Mouse (Mus musculus) stomach, embryonic 14.5 days (tissue): ENCODE measurements around the gene Icam1. TPM values are rescaled to one million over a fixed set of nuclear protein-coding genes. Genes with fewer than 3 reads are reported as not detected.
A peak's percentile ranks its signal among the peaks of the same experiment; 100 is the strongest.

Experiments
- ATAC-seq: fragments of 200-750 bp; cut with Nextera tagmentation; 2 replicates; pipeline ENCODE4 v1.8.0; 2017; ENCODE audit warnings: low read depth, moderate TSS enrichment; ENCODE audit not compliant: insufficient number of reproducible peaks, insufficient read depth, low FRiP score
- H3K27ac ChIP-seq: fragments of 300-500 bp; sonication (generic); 2 replicates; pipeline ENCODE4 v1.5.1; 2014; ENCODE audit warnings: mild to moderate bottlenecking, low read length, moderate library complexity, mixed read lengths
- H3K27me3 ChIP-seq: fragments of 300-500 bp; sonication (generic); 2 replicates; pipeline ENCODE4 v1.6.1; 2014; ENCODE audit warnings: low read length, control low read depth, mixed read lengths; ENCODE audit not compliant: control insufficient read depth, insufficient read depth
- H3K36me3 ChIP-seq: fragments of 300-500 bp; sonication (generic); 2 replicates; pipeline ENCODE4 v1.6.1; 2014; ENCODE audit warnings: mild to moderate bottlenecking, control low read depth, low read length, moderate library complexity, mixed read lengths; ENCODE audit not compliant: control insufficient read depth, insufficient read depth
- H3K4me1 ChIP-seq: fragments of 300-500 bp; sonication (generic); 2 replicates; pipeline ENCODE4 v1.6.1; 2014; ENCODE audit warnings: low read length, control low read depth, mixed read lengths; ENCODE audit not compliant: control insufficient read depth, insufficient read depth
- H3K4me2 ChIP-seq: fragments of 300-500 bp; sonication (generic); replicated peaks from 2 replicates; pipeline ENCODE4 v1.6.1; 2014; ENCODE audit warnings: low read depth, low read length, control low read depth
- H3K4me3 ChIP-seq: fragments of 300-500 bp; sonication (generic); 2 replicates; pipeline ENCODE4 v1.5.1; 2014; ENCODE audit warnings: low read depth, low read length, control low read depth
- H3K9ac ChIP-seq: fragments of 300-500 bp; sonication (generic); replicated peaks from 2 replicates; pipeline ENCODE4 v1.6.1; 2014; ENCODE audit warnings: low read depth, mild to moderate bottlenecking, control low read depth, low read length, moderate library complexity, mixed read lengths
- H3K9me3 ChIP-seq: fragments of 300-500 bp; sonication (generic); 2 replicates; pipeline ENCODE4 v1.6.1; 2016; ENCODE audit warnings: low read depth, low read length, control low read depth; ENCODE audit not compliant: control insufficient read depth
- WGBS: fragments of 180-500 bp; shearing (Covaris S2); extraction: QIAGEN DNeasy Blood & Tissue Kit; methylation state at CpG from one replicate; pipeline ENCODE4 v1.1.7; 2014; 5-methylcytosine and 5-hydroxymethylcytosine counted together
- polyA plus RNA-seq: library from polyadenylated mRNA; unstranded; fragments of >200 nt; fragmentation: Nextera tagmentation; extraction: Ambion mirVana; gene quantifications from 2 replicates; pipeline ENCODE4 v1.2.1, GENCODE M21; 2014

Icam1 gene
- 10.6 and 12.5 TPM in 2 replicates for polyA plus RNA-seq

- Histone ChIP-seq H3K27ac (no peak within 1 kb of the TSS), H3K4me3 (peak within 1 kb of the TSS; percentile 40), H3K27me3 (peaks cover 15% of the 10 kb centered on the region; the same call in 1 of the 2 replicates), H3K9me3 (no peaks in the 10 kb centered on the region), H3K4me1 (peaks cover 14% of the 10 kb centered on the region), H3K9ac (no peak within 1 kb of the TSS; the same call in 1 of the 2 replicates), H3K36me3 (no peaks in the 10 kb centered on the region), H3K4me2 (peak within 1 kb of the TSS; percentile 59)
- WGBS: 2% methylated on average over 30 of the region's 30 CpGs
- peak; percentile 43; the same call in 1 of the 2 replicates for ATAC-seq
Measured at GRCm38 (mm10) chr9:21015571-21016130, at the start of gene Icam1. Gene Icam1, plus strand, starts transcription at chr9:21015985.

DNA sequence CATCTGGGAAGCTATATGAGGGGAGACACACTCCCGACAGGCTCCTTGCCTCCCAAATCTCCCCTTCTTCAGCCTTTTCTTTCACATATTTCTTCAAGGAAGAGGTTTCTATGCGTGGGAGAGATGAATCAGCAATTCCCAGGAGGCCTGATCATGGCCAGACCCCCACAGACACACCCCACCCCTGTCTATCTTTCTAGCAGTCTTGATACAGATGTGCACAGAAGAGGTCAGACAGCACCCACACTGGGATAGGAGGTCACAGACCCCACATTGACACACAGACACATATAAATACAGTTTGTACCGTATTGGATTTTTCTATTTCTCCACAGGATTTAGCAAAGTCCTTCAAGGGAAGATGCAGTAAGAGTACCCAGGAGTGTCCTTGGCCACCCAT is 49.8 kb upstream of the Icam1 start:
- Histone ChIP-seq H3K9me3 (no peaks in the 10 kb centered on the region), H3K9ac (no peak overlapping the region), H3K36me3 (peaks cover 44% of the 10 kb centered on the region), H3K27me3 (no peaks in the 10 kb centered on the region), H3K4me3 (no peak overlapping the region), H3K4me2 (no peak overlapping the region), H3K4me1 (peaks cover under 1% of the 10 kb centered on the region; the same call in 1 of the 2 replicates), H3K27ac (no peak overlapping the region)
- no peak for ATAC-seq
- 83% methylated on average over 3 of the region's 3 CpGs for WGBS

DNA sequence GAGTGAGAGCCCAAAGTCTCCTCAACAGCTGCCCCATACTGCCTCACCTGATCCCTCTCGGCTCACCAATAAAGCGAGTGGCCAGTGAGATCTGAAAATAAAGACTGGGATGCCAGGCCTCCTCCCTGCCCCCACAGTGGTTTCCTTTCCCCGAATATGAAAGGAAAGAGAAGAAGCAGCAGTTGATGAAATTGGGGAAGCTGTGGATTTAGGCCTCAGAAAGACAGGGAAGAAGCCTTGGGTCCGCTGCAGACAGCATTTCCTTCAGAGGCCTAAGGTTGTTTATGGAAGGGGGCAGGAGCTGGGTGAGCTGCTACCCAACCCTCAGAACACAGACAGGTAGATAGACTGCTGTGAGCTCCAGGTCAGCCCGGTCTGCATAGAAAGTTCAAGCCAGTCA is 49.0 kb upstream of the Icam1 start:
- no peak overlapping the region for H3K4me2 ChIP-seq
- H3K9ac ChIP-seq: no peak overlapping the region
- H3K36me3 ChIP-seq: peaks cover 44% of the 10 kb centered on the region
- H3K4me1 ChIP-seq: peaks cover 8% of the 10 kb centered on the region
- WGBS: 71% methylated on average over 5 of the region's 5 CpGs
- no peaks in the 10 kb centered on the region for H3K27me3 ChIP-seq
- H3K9me3 ChIP-seq: no peaks in the 10 kb centered on the region
- no peak overlapping the region for H3K27ac ChIP-seq
- ATAC-seq: no peak
- H3K4me3 ChIP-seq: no peak overlapping the region

GRCm38 (mm10) chr9:20971751-20972140 is 44.0 kb upstream of the Icam1 start:
- H3K4me1 ChIP-seq: peaks cover 41% of the 10 kb centered on the region
- H3K27ac ChIP-seq: peak overlapping the region; percentile 97
- H3K4me2 ChIP-seq: peak overlapping the region; percentile 79
- peak; percentile 48 for ATAC-seq
- peaks cover 25% of the 10 kb centered on the region for H3K36me3 ChIP-seq
- no peak overlapping the region for H3K4me3 ChIP-seq
- H3K9me3 ChIP-seq: no peaks in the 10 kb centered on the region
- H3K9ac ChIP-seq: peak overlapping the region; percentile 18; the same call in 1 of the 2 replicates
- 30% methylated on average over 7 of the region's 7 CpGs for WGBS
- H3K27me3 ChIP-seq: no peaks in the 10 kb centered on the region

- peaks cover 19% of the 10 kb centered on the region for H3K36me3 ChIP-seq
- peak overlapping the region; percentile 97 for H3K27ac ChIP-seq
- 20% methylated on average over 28 of the region's 28 CpGs for WGBS
- peaks cover 41% of the 10 kb centered on the region for H3K4me1 ChIP-seq
- H3K27me3 ChIP-seq: no peaks in the 10 kb centered on the region
- H3K4me2 ChIP-seq: peak overlapping the region; percentile 79
- peak; percentile 66 for ATAC-seq
- H3K9me3 ChIP-seq: no peaks in the 10 kb centered on the region
- peak overlapping the region; percentile 22 for H3K4me3 ChIP-seq
- peak overlapping the region; percentile 46 for H3K9ac ChIP-seq
Measured at GRCm38 (mm10) chr9:20972141-20972992, 43.4 kb upstream of the Icam1 start.

GRCm38 (mm10) chr9:20973001-20973681 is 42.6 kb upstream of the Icam1 start:
- Histone ChIP-seq H3K27me3 (no peaks in the 10 kb centered on the region), H3K4me1 (peaks cover 41% of the 10 kb centered on the region), H3K9me3 (no peaks in the 10 kb centered on the region), H3K9ac (peak overlapping the region; percentile 46; the same call in 1 of the 2 replicates), H3K4me3 (peak overlapping the region; percentile 80), H3K27ac (peak overlapping the region; percentile 97), H3K4me2 (peak overlapping the region; percentile 79), H3K36me3 (peaks cover 11% of the 10 kb centered on the region)
- no peak for ATAC-seq
- 72% methylated on average over 4 of the region's 4 CpGs for WGBS

- Histone ChIP-seq H3K36me3 (peaks cover 6% of the 10 kb centered on the region), H3K9me3 (no peaks in the 10 kb centered on the region), H3K27me3 (no peaks in the 10 kb centered on the region), H3K4me3 (peak overlapping the region; percentile 80), H3K4me2 (peak overlapping the region; percentile 79), H3K4me1 (peaks cover 41% of the 10 kb centered on the region), H3K27ac (peak overlapping the region; percentile 97), H3K9ac (peak overlapping the region; percentile 10; the same call in 1 of the 2 replicates)
- 27% methylated on average over 4 of the region's 6 CpGs for WGBS
- no peak for ATAC-seq
Measured at GRCm38 (mm10) chr9:20973682-20974075, 42.1 kb upstream of the Icam1 start.
